Mouse (Mus musculus) heart, adult 8-10 months (tissue): Measurements from ENCODE around the gene Slc25a43. TPM values are rescaled to one million over a fixed set of nuclear protein-coding genes. Genes with fewer than 3 reads are reported as not detected.
"Not testable (repeated sequence)": the region's sequence is repeated elsewhere in the genome, so short reads cannot be mapped to it uniquely, and the experiment has no call there.

Source experiments
- DNase-seq: peaks from one replicate; pipeline ENCODE4 v3.0.0; 2022; ENCODE audit warnings: low spot score
- total RNA-seq, 4 experiments: library from RNA; stranded (reverse); gene quantifications; 2 replicates each; pipeline ENCODE4 v1.2.4; 2022

Slc25a43 gene
- total RNA-seq, 4 experiments from 2014 or later = 0.53 TPM; not detected in 3

- no peak for DNase-seq
Measured at GRCm38 (mm10) chrX:36777694-36778093, 34.2 kb downstream of the Slc25a43 start.

GRCm38 (mm10) chrX:36789360-36789759 lies 45.9 kb downstream of the Slc25a43 start:
- DNase-seq = no peak

DNA sequence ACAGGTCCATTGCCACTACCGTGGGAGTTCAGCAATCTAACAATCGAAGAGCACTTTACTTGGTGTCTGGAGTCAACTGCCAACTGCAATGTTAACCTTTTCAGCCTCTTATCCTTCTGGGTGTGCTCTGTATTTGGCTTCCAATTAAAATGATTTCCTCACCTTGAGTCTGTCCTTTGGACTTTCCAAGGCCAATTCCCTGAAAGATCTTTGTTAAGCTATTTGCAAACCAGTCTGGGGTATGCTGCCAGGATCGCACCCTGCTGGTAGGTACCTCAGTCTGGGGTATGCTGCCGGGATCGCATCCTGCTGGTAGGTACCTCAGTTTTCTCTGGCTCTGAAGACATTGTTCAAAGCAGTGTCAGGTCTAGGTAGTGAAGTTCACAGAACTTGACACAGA lies 51.1 kb downstream of the Slc25a43 start:
- no peak for DNase-seq

DNA sequence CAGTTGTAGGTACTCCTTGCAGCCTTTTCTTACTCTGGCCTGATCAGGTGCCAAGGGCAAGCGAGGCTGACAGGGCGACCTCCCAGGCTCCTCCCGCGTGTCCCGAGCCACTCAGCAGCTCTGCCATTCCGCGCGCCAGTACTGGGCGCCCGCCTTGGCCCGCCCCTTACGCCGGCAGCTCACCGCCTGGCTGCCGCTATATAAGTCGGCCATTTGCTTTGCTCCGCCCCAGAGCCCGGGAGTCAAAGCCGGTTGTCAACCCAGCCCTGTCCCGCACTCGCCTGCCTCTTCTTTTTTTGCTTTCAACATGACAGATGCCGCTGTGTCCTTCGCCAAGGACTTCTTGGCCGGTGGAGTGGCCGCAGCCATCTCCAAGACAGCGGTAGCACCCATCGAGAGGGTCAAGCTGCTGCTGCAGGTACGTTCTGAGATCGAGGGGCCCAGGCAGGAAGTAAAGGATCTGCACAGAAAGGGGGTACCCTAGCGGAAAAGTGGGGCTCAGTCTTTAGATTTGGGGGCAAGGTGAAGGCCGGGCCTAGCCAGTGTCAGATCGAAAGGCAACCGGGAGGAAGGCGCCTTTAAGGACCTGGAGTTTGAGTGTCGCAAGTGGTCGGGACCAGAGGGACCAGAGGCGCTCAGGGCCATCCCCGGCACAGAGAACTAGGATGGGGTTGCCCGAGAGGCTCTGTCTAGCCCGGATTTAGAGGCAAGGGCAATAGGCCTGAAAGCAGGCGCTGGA lies 52.1 kb downstream of the Slc25a43 start, which contains the start of gene Slc25a5:
Slc25a5 (plus strand) TSS at position 228 of the 739 bp plus-strand sequence.
- peak; percentile 78 for DNase-seq

GRCm38 (mm10) chrX:36796163-36796581 lies 52.7 kb downstream of the Slc25a43 start:
- peak; percentile 65 for DNase-seq

DNA sequence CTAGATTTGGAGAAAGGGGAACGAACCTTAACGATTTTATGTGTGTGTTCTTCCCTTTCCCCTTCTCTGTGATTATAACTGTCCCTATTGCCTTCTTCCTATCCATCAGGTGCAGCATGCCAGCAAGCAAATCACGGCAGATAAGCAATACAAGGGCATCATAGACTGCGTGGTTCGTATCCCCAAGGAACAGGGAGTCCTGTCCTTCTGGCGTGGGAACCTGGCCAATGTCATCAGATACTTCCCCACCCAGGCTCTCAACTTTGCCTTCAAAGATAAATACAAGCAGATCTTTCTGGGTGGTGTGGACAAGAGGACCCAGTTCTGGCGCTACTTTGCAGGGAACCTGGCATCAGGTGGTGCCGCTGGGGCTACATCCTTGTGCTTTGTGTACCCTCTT lies 53.3 kb downstream of the Slc25a43 start:
- DNase-seq = not testable (repeated sequence)

DNA sequence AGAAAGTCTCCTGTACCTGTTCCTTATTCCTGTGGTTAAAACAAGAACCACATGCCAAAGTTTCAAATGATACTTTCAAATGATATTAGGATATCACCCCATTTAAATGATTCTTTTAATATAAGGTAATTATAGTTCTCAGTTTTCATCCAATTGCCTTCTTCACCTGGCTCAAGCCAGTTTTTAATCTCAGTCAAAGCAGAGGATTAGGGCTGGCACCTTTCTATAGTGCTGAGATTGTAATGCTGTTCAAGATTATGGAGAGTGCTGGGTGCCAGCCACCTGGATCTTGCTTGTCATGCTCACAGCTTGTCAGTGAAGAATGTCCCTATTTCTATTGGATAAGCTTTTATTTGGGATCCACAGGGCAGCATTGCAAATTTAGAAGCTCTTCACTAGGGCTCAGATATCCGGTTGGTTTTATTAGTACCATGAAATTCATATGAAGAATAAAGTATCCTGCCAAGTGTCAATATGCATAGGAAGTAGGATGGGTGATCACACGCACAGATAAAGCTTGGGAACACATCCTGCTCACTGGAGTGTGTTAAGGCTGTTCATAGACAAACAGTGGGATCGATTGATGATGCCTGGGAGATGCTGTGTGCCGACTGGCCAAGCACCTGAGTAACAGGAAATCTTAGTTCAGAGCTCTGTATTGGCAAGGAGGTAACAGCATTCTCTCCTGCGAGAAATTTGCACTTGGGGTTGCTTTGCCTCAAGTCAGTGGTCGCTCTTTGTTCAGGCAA lies 55.8 kb downstream of the Slc25a43 start:
- no peak for DNase-seq

GRCm38 (mm10) chrX:36803189-36803588 lies 59.7 kb downstream of the Slc25a43 start:
- no peak for DNase-seq

- DNase-seq = peak; percentile 42
Measured at GRCm38 (mm10) chrX:36804196-36804595, 60.7 kb downstream of the Slc25a43 start.

DNA sequence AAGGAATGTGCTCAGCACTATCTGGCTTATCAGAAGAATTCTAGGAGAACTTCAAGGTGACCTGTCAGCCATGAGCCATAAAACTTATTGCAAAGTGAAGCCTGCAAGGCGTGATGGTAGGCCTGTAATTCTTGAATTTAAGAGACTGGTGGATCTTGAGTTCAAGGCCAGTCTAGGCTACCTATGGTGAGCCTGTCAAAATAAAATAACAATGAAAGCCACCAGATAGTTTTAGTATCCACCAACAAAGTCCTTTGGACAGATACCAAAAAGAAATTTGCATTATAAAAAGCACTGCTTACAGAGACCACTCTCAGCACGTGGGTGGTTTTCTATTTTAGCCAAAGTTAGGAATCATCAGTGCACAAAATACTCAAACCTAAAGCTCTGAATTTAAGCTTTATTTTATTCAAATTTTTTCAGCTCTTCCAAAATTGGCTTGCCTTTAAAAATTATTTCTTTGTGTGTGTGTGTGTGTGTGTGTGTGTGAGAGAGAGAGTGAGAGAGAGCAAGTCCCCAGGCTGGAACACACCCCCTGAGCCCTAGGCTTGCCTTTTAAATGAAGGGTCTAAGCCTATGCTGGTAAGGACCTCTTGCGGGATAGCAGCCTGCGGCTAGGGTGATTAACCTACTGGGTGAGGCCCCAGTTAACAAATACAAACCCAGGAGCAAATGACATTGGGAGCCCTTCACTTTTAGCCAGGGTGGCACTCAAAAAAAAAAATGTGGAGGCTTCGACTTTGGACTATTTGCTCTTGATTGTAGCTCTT lies 62.2 kb downstream of the Slc25a43 start:
- no peak for DNase-seq

GRCm38 (mm10) chrX:36807360-36808317 lies 64.2 kb downstream of the Slc25a43 start:
- peak; percentile 89 for DNase-seq

DNA sequence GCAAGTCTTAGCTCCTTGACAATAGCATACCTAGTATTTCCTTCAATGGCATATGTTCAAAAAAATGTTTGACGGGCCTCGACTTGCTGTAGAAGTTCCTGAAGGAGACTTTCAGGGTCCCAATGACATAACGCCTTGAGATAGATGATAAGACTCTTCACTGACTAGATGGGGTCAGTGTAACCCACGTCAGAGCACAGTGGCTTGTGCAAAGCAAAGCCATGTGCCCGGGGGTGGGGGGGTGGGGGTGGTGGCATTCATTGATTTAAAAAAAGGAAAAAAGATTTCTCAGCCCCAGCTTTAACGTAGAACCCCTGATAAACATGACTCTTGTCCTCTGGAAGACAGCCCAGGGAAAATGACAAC lies 64.8 kb downstream of the Slc25a43 start:
- no peak for DNase-seq

- DNase-seq = no peak
Measured at GRCm38 (mm10) chrX:36811377-36811776, 67.9 kb downstream of the Slc25a43 start.

GRCm38 (mm10) chrX:36814161-36814836 lies 70.8 kb downstream of the Slc25a43 start:
- DNase-seq = no peak

DNA sequence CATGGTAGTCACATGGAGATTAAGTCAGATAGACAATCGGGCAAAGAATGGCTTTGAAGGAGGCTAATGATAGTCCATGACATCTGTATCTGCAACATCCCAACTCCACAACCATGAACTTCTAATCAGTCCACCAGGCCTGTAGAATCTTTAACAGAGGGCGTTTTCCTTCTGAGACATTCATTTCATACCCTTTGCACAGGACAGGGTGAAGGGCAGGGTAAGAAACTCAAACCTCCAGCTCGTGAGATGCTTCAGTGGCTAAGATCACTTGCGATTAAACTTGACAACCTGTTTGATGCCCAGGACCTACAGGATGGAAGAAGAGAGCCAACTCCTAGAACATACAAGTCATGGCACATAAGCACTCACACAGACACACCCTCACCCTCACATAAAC lies 71.6 kb downstream of the Slc25a43 start:
- DNase-seq = no peak

DNA sequence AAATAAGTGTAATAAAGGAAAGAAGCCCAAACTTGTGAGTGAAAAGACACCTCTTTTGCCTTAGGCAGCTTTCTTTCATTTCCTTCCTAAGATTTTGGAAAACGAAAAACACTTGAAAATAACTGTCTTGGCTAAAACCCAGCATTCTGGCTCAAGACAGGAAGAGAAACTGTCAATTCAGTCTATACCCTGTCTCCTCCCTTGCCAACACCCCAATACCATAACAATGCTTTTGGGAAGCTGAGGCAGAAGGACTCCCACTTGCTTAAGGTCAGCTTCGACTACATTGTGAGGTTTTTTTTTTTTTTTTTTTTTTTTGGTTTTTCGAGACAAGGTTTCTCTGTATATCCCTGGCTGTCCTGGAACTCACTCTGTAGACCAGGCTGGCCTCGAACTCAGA lies 72.0 kb downstream of the Slc25a43 start:
- DNase-seq = no peak

GRCm38 (mm10) chrX:36816368-36816899 lies 73.0 kb downstream of the Slc25a43 start:
- no peak for DNase-seq

- DNase-seq = no peak
Measured at GRCm38 (mm10) chrX:36816953-36817441, 73.5 kb downstream of the Slc25a43 start.

- no peak for DNase-seq
Measured at GRCm38 (mm10) chrX:36819575-36819974, 76.1 kb downstream of the Slc25a43 start.

- no peak for DNase-seq
Measured at GRCm38 (mm10) chrX:36820201-36820600, 76.7 kb downstream of the Slc25a43 start.
